Mouse (Mus musculus): Measurements from ENCODE around the gene Edem1. TPM values are rescaled to one million over a fixed set of nuclear protein-coding genes. Genes with fewer than 3 reads are reported as not detected.
A peak's percentile ranks its signal among the peaks of the same experiment; 100 is the strongest.

Gene Edem1
- polyA plus RNA-seq, 1 experiment from 2014 or later = 21.5 TPM

- WGBS = 83% methylated on average over 1 of the region's 1 CpGs
- DNase-seq (ENCODE audit: low spot score) = no peak
- no peak overlapping the region for H3K4me3 ChIP-seq
- H3K36me3 ChIP-seq = no peaks in the 10 kb centered on the region
- no peaks in the 10 kb centered on the region for H3K4me1 ChIP-seq
- H3K27ac ChIP-seq = no peak overlapping the region
- H3K9me3 ChIP-seq (replicated peaks) = no peaks in the 10 kb centered on the region
- no peaks in the 10 kb centered on the region for H3K27me3 ChIP-seq (ENCODE audit: low read depth, poor library complexity, severe bottlenecking)
These were observed 19.7 kb upstream of the Edem1 start for GRCm38 (mm10) chr6:108808786-108809185.

- H3K36me3 ChIP-seq = peaks cover 6% of the 10 kb centered on the region
- WGBS = 73% methylated on average over 10 of the region's 10 CpGs
- no peaks in the 10 kb centered on the region for H3K4me1 ChIP-seq
- no peak overlapping the region for H3K4me3 ChIP-seq
- no peaks in the 10 kb centered on the region for H3K27me3 ChIP-seq (ENCODE audit: low read depth, poor library complexity, severe bottlenecking)
- no peaks in the 10 kb centered on the region for H3K9me3 ChIP-seq (replicated peaks)
- no peak for DNase-seq (ENCODE audit: low spot score)
- no peak overlapping the region for H3K27ac ChIP-seq
These were observed 18.2 kb upstream of the Edem1 start for GRCm38 (mm10) chr6:108810237-108810636.

GRCm38 (mm10) chr6:108812134-108812533, 16.3 kb upstream of the Edem1 start:
- WGBS = 84% methylated on average over 2 of the region's 2 CpGs
- Histone ChIP-seq H3K4me1 (no peaks in the 10 kb centered on the region), H3K36me3 (peaks cover 17% of the 10 kb centered on the region), H3K4me3 (no peak overlapping the region), H3K27ac (no peak overlapping the region), H3K9me3 (replicated peaks) (no peaks in the 10 kb centered on the region), H3K27me3 (ENCODE audit: low read depth, poor library complexity, severe bottlenecking) (no peaks in the 10 kb centered on the region)
- no peak for DNase-seq (ENCODE audit: low spot score)

- H3K4me3 ChIP-seq = no peak overlapping the region
- H3K36me3 ChIP-seq = peaks cover 67% of the 10 kb centered on the region
- H3K27ac ChIP-seq = no peak overlapping the region
- no peaks in the 10 kb centered on the region for H3K27me3 ChIP-seq (ENCODE audit: low read depth, poor library complexity, severe bottlenecking)
- DNase-seq (ENCODE audit: low spot score) = no peak
- WGBS = 85% methylated on average over 4 of the region's 4 CpGs
- no peaks in the 10 kb centered on the region for H3K9me3 ChIP-seq (replicated peaks)
- no peaks in the 10 kb centered on the region for H3K4me1 ChIP-seq
These were observed 10.9 kb upstream of the Edem1 start for GRCm38 (mm10) chr6:108817510-108817909.

- Histone ChIP-seq H3K4me3 (no peak overlapping the region), H3K36me3 (peaks cover 39% of the 10 kb centered on the region), H3K4me1 (peaks cover 13% of the 10 kb centered on the region), H3K27me3 (ENCODE audit: low read depth, poor library complexity, severe bottlenecking) (no peaks in the 10 kb centered on the region), H3K27ac (no peak overlapping the region), H3K9me3 (replicated peaks) (no peaks in the 10 kb centered on the region)
- DNase-seq (ENCODE audit: low spot score) = no peak
- 75% methylated on average over 7 of the region's 7 CpGs for WGBS
These were observed 3.5 kb upstream of the Edem1 start for GRCm38 (mm10) chr6:108824816-108825545.

- Histone ChIP-seq H3K4me1 (peaks cover 15% of the 10 kb centered on the region), H3K4me3 (no peak overlapping the region), H3K9me3 (replicated peaks) (no peaks in the 10 kb centered on the region), H3K27ac (no peak overlapping the region), H3K36me3 (peaks cover 30% of the 10 kb centered on the region), H3K27me3 (ENCODE audit: low read depth, poor library complexity, severe bottlenecking) (no peaks in the 10 kb centered on the region)
- WGBS = 80% methylated on average over 3 of the region's 3 CpGs
- no peak for DNase-seq (ENCODE audit: low spot score)
These were observed 2.4 kb upstream of the Edem1 start for GRCm38 (mm10) chr6:108826070-108826469.

GRCm38 (mm10) chr6:108827336-108827920, 1.0 kb upstream of the Edem1 start:
- H3K4me3 ChIP-seq = peak overlapping the region; percentile 91
- peaks cover 19% of the 10 kb centered on the region for H3K4me1 ChIP-seq
- WGBS = 27% methylated on average over 5 of the region's 5 CpGs
- H3K9me3 ChIP-seq (replicated peaks) = no peaks in the 10 kb centered on the region
- H3K36me3 ChIP-seq = peaks cover 20% of the 10 kb centered on the region
- H3K27me3 ChIP-seq (ENCODE audit: low read depth, poor library complexity, severe bottlenecking) = no peaks in the 10 kb centered on the region
- no peak for DNase-seq (ENCODE audit: low spot score)
- peak overlapping the region; percentile 96 for H3K27ac ChIP-seq

- H3K4me1 ChIP-seq = peaks cover 19% of the 10 kb centered on the region
- peaks cover 7% of the 10 kb centered on the region; the same call in 1 of the 2 replicates for H3K36me3 ChIP-seq
- no peaks in the 10 kb centered on the region for H3K9me3 ChIP-seq (replicated peaks)
- H3K4me3 ChIP-seq = peak overlapping the region; percentile 91
- WGBS = under 1% methylated on average over 56 of the region's 56 CpGs
- no peaks in the 10 kb centered on the region for H3K27me3 ChIP-seq (ENCODE audit: low read depth, poor library complexity, severe bottlenecking)
- peak; percentile 69 for DNase-seq (ENCODE audit: low spot score)
- H3K27ac ChIP-seq = peak overlapping the region; percentile 96
These were observed 431 bp downstream of the Edem1 start for GRCm38 (mm10) chr6:108828872-108829271.

GRCm38 (mm10) chr6:108829386-108830370, 1.2 kb downstream of the Edem1 start:
- H3K4me3 ChIP-seq = peak overlapping the region; percentile 91
- peaks cover 19% of the 10 kb centered on the region for H3K4me1 ChIP-seq
- 21% methylated on average over 22 of the region's 22 CpGs for WGBS
- H3K27ac ChIP-seq = peak overlapping the region; percentile 96
- no peaks in the 10 kb centered on the region for H3K9me3 ChIP-seq (replicated peaks)
- peaks cover 4% of the 10 kb centered on the region; the same call in 1 of the 2 replicates for H3K36me3 ChIP-seq
- DNase-seq (ENCODE audit: low spot score) = peak; percentile 41
- no peaks in the 10 kb centered on the region for H3K27me3 ChIP-seq (ENCODE audit: low read depth, poor library complexity, severe bottlenecking)

GRCm38 (mm10) chr6:108832170-108832569, 3.7 kb downstream of the Edem1 start:
- peaks cover 21% of the 10 kb centered on the region for H3K4me1 ChIP-seq
- H3K9me3 ChIP-seq (replicated peaks) = no peaks in the 10 kb centered on the region
- no peak for DNase-seq (ENCODE audit: low spot score)
- 93% methylated on average over 1 of the region's 1 CpGs for WGBS
- H3K27me3 ChIP-seq (ENCODE audit: low read depth, poor library complexity, severe bottlenecking) = no peaks in the 10 kb centered on the region
- H3K27ac ChIP-seq = no peak overlapping the region
- H3K4me3 ChIP-seq = no peak overlapping the region
- peaks cover 19% of the 10 kb centered on the region for H3K36me3 ChIP-seq

GRCm38 (mm10) chr6:108832989-108833388, 4.5 kb downstream of the Edem1 start:
- DNase-seq (ENCODE audit: low spot score) = no peak
- Histone ChIP-seq H3K4me3 (no peak overlapping the region), H3K27ac (no peak overlapping the region), H3K9me3 (replicated peaks) (no peaks in the 10 kb centered on the region), H3K4me1 (peaks cover 17% of the 10 kb centered on the region), H3K36me3 (peaks cover 27% of the 10 kb centered on the region), H3K27me3 (ENCODE audit: low read depth, poor library complexity, severe bottlenecking) (no peaks in the 10 kb centered on the region)
- 84% methylated on average over 6 of the region's 6 CpGs for WGBS

GRCm38 (mm10) chr6:108833963-108834697, 5.7 kb downstream of the Edem1 start:
- Histone ChIP-seq H3K4me1 (peaks cover 17% of the 10 kb centered on the region), H3K36me3 (peaks cover 36% of the 10 kb centered on the region), H3K9me3 (replicated peaks) (no peaks in the 10 kb centered on the region), H3K27me3 (ENCODE audit: low read depth, poor library complexity, severe bottlenecking) (no peaks in the 10 kb centered on the region), H3K27ac (no peak overlapping the region), H3K4me3 (no peak overlapping the region)
- 92% methylated on average over 8 of the region's 8 CpGs for WGBS
- no peak for DNase-seq (ENCODE audit: low spot score)

All from limb, embryonic 10.5 days (tissue).